Mouse (Mus musculus) CD4-positive, CD25-positive, alpha-beta regulatory T cell, adult 2 months (primary cell): ENCODE measurements around the gene Zbtb3.
A peak's percentile ranks its signal among the peaks of the same experiment; 100 is the strongest.
"Not testable (repeated sequence)": the region's sequence is repeated elsewhere in the genome, so short reads cannot be mapped to it uniquely, and the experiment has no call there.

Source experiments
- DNase-seq: peaks from one replicate; pipeline ENCODE4 v3.0.0-alpha.2; 2012; ENCODE audit warnings: low read depth, low spot score

Zbtb3 gene

DNA sequence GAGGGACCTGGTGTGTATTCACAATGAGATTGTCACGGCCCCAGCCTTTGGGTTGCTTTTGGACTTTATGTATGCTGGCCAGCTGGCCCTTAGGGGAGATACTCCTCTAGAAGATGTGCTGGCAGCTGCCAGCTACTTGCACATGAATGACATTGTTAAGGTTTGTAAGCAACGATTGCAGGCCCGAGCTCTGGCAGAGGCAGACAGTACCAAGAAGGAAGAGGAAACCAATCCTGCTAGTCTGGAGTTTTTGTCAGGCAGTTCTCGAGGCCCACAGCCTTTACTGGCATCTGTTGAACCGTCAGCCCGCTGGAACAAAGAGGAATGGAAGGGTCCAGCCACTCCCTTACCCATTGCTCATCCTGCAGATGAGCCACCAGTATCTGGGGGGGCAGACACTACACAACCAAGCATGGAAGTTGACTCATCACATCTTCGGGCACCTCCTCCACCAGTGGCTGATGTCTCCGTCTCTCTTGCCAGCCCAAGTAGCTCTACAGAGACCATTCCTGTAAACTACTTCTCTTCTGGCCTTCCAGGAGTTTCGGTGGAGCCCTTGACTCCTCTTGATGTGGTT is 937 bp downstream of the Zbtb3 start:
- DNase-seq: no peak

DNA sequence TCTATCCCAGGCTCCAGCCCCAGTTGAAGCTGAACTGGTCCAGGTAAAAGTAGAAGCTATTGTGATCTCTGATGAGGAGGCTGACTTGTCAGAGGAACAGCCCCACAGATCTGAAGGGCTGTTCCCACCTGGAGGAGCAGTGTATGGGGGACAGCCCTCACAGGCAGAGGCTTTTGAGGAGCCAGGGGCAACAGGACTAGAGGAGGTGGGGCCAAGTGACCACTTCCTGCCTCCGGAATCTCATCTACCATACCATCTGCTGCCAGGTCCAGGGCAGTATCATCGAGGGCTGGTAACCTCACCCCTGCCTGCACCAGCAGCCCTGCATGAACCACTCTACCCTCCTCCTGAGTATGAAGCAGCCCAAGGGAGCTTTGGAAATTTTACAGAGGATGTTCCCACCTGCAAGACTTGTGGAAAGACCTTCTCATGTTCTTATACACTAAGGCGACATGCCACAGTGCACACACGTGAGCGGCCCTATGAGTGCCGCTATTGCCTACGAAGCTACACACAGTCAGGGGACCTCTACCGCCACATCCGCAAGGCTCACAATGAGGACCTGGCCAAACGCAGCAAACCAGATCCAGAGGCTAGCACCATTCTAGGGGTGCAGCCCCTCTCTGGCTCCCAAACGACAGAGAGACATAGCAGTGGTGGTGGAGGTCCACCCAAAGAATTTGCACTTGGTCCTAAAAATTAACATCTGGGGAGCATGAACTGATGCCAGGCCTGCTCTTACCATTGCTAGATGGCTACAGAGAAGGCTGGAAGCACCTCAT is 1.7 kb downstream of the Zbtb3 start:
- DNase-seq: no peak

DNA sequence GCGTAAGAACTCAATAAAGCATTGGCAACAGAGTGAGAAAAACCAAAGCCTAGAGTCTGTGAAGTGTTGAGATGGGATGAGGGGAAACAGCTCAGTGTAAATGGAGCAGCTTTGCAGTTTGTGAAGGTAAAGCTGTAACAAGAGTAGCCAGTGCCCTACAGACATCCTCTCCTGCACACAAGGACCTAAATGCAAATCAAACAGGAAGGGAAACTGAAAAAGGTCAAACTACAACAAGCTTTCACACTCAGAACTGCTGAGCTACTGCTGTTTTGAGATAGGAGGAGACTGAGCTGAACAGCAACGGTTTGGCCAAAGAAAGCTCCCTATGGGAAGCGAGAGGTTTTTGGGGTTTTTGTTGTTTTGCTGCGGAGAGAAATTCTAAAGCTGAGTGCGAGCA is 4.5 kb downstream of the Zbtb3 start:
- no peak for DNase-seq

DNA sequence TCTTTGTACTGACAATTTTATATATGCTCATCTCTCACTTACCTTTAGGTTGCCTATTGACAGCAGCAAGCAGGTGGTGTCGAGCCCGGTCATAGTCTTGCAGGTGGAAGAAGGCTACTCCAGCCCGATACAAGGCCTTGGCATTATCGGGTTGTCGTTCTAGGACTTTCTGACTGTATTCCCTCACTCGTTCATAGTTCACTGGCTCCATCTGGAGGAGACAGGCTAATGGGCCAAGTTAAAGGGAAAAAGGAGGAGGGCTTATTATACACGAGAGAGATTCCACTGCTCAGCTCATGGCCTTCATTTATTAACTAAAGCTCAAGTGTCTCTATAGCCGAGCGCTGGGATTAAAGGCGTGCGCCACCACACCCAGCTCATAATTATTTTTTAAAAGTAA is 13.5 kb downstream of the Zbtb3 start:
- no peak for DNase-seq

DNA sequence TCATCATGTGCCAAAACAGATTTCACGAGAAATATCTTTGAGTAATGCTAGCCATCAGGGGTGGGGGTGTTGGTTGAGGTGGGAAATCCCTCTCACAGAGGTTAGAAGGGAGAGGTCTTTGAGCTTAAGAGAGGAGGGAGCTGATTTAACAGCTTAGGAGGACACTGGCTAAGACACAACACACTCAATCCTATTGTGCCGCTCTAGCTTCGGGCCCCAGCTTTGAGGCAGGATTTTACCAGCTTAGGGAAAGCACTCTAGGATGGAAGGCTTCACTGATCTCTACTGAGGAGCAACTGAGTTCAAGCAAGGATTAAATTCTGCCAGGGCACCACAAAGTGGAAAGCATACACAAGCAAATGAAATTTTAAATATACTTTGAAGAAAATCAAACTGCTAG is 14.6 kb downstream of the Zbtb3 start:
- DNase-seq: no peak

DNA sequence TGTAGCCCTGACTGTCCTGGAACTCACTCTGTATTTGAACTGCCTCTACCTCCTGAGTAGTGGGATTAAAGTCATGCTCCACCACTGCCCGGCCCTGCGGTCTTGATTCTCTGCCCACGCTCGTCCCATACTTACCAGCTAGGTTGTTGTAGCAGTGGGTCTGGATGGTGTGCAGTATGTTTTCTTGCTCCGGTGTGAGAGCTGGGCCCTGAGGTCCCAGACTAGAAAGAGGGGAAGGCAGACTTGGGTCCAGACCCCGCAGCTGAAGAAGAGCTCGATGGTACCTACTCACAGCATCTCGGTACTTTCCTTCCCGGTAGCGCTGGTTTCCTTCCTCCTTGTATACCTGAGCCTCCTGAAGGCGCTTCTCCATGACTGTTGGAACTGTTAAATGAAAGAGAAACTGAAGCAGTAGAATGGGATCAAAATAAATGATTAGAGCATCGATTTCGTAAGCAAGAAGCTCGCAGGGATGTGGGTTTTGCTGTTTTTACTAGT is 16.0 kb downstream of the Zbtb3 start:
- DNase-seq: peak; percentile 34

DNA sequence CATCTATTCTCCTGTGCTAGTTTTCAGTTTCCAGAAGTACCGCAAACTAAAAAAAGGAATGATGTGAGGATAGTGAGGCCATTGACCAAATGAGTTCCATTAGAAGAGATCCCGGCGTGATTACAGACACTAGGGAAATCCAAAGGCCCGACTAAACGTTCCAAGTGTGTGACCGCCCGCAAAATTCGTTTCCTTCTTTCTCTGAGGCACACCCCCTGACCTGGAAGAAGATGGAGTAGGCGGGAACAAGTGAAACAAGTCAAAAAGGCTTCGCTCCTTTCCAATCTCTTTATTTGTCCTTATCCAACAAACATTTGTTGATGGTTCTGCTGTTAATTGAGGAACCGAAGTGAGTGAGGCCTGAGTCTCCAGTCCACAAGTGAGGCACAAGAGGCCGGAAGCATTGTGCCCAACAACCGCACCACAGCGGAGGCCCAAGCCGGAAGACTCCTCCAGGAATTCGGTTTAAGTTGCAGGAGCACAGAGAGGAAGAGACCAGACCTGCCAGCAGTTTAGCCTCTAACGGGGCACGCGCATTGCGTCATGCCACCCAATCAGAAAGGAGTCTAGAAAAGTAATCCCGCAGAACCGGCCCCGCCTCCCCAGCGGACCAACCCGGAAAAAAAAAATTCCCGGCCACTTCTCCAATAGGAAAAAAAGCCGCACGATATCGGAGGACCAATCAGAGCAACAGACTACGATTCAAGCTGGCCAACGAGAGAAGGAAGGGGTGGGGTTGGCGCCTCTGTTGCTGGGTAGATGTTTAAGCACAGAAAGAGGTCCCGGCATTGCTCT is 16.6 kb downstream of the Zbtb3 start, which contains the start of gene Ttc9c:
TSS of gene Ttc9c (minus strand) at position 533 of the 795 bp plus-strand sequence.
- peak; percentile 93 for DNase-seq

DNA sequence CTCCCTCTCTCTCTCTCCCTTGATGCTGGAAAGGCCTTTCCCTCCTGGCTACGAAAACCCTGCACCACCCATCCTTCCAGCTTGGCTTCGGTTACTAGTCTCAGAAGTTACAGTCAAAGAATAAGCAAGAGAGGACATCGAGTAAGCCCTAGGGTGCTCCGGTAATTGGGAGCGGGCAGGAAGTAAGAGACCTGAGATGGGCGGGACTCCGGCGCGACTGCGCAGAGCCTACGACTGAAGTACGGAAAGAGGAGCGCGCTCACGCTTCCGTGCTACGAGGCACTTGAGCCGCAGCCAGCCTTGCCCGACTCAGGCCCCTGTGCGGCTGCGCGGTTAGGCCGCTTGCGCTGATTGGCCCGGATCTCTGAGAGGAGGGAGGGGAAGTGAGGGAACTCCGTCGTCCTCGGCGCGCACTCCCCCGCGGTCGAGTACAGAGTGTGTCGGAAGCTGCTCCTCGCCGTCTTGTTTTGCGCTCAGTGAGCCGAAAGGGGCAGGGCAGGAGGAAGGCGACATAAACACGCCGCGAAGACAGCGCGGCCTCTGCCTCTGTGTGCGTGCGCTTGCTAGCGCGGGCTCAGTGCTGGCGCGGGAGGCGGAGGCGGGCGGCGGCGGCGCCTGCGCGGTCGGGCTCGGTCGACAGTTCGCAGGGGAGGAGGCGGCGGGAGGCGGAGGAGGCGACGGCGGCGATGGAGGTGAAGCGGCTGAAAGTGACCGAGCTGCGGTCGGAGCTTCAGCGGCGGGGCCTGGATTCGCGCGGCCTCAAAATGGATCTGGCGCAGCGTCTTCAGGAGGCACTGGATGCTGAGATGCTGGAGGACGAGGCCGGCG is 17.5 kb downstream of the Zbtb3 start, which contains the start of gene Hnrnpul2:
TSS of gene Hnrnpul2 (plus strand) at position 415 of the 828 bp plus-strand sequence.
- DNase-seq: peak; percentile 100

DNA sequence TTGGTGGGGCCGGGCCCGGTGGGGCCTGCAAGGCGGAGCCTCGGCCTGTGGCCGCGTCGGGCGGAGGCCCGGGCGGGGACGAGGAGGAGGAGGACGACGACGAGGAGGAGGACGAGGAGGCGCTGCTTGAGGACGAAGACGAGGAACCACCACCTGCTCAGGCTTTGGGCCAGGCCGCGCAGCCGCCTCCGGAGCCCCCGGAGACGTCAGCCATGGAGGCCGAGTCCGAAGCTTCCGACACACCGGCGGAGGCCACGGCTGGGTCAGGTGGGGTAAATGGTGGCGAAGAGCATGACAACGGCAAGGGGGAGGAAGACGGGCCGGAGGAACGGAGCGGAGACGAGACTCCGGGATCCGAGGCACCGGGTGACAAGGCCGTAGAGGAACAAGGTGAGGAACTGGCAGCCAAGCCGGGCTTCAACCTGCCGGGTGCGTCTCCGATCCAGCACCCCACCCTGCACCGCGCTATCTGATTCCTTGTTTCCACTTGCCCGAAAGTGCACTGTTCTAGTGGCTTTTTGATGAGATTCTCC is 18.1 kb downstream of the Zbtb3 start:
- DNase-seq: no peak

DNA sequence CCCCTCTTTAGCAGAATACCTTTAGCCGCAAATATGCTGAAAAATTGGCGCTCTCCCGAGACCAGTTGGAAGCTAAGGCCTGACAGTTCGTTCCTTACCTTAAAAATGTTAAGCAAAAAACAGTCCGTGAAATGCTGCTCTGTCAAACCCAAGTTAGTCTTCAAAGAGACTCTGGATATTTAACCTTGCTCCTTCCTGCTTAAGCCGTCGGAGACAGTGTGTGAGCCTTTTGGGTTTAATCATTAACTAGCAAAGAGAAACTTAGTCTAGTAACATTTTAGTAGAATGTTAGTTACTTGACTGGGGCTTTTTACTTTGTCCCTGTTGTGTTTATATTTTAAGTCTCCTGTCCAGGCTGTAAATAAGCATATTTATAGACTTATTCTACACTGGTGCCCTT is 18.8 kb downstream of the Zbtb3 start:
- DNase-seq: no peak

DNA sequence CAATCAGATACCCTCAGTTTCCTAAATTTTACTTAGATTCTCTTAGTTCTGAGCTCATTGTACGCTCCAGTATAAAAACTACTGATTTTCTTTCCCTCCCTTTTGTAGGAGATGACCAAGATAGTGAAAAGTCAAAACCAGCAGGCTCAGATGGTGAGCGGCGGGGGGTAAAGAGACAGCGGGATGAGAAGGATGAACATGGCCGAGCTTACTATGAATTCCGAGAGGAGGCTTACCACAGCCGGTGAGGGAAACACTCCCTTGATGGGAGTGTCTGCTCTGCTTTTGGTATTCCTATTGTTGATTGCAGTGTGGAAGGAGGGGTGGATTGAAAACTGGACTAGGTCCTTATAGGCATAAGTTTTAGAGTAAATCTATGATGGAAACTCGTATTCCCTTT is 20.3 kb downstream of the Zbtb3 start:
- no peak for DNase-seq

DNA sequence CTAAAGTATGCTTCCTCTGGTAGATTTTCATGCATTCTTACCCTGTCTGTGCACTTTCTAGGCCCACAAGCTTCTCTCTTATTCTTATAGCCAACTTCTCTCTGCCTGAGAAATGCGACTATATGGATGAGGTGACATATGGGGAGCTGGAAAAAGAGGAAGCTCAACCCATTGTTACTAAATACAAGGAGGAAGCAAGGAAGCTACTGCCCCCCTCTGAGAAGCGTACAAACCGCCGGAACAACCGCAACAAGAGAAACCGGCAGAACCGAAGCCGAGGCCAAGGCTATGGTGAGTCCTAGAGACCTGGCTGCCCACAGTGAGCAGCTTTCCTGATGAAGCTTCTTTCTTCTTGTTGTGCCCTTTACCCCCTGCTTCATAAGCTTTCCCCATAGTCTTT is 27.3 kb downstream of the Zbtb3 start, which contains the start of gene AC129217.1:
TSS of gene AC129217.1 (plus strand) at position 114 of the 400 bp plus-strand sequence.
- DNase-seq: no peak

DNA sequence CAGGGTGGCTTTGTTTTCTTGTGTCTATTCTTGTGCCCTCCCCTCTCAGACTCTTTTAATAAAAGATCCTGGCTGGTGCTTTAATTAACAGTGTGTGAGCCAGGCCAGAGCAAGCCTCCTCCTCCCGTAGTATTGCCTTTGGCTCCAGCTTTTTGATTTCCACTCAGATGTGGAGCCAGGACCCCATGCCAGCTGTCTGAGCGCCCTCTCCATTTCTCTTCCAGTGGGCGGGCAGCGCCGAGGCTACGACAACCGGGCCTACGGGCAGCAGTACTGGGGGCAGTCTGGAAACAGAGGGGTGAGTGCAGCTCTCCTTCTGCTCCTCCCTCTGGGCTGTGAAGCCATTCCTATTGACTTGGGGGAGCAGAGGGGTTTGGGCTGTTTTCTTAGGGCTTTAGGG is 28.3 kb downstream of the Zbtb3 start:
- no peak for DNase-seq

DNA sequence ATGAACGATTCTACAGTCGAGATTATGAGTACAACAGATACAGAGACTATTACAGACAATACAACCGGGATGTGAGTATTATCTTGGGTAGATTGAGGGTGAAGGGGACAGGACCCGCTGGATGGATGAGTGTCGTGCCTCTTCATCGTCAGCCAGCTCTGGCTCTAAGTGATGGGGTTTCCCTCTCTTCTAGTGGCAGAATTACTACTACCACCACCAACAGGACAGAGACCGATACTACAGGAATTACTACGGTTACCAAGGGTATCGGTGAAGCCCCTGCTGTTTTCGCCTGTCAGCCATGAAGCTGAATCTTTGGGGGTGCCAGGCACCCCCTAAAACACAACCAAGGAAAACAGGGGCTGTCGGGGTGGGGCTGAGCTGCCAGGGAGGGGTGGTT is 28.9 kb downstream of the Zbtb3 start:
- DNase-seq: no peak

DNA sequence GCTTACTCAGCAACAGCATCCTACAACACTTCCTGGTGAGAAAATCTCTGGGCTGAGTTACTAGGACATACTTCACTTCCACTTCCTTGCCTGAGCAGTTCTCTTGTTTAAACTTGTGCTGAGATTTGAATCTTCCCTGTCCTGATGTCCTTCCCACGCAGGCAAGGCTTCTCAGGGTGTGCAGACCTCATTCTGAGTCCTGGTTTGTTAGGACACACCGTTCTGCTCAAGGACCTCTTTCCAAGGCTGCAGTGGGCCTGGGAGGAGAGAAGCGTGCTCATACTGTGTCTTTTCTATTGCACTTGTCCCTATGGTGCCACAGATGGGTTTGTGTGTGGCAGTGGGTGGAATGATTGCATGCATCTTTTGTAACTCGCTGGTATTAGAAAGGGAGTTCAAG is 30.6 kb downstream of the Zbtb3 start:
- no peak for DNase-seq

DNA sequence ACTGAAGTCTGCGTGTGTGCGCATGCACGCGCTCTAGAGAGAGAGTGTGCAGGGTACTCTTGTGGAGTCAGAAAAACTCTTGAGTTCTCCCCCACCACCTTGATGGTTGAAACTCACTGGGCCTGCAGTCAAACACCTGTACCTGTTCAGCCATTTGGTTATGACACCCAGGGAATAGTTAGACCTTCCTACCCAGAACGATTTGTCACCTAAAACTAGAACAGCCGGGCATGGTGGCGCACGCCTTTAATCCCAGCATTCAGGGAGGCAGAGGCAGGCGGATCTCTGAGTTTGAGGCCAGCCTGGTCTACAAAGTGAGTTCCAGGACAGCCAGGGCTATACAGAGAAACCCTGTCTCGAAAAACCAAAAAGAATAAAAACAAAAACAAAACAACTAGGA is 34.0 kb downstream of the Zbtb3 start:
- not testable (repeated sequence) for DNase-seq

DNA sequence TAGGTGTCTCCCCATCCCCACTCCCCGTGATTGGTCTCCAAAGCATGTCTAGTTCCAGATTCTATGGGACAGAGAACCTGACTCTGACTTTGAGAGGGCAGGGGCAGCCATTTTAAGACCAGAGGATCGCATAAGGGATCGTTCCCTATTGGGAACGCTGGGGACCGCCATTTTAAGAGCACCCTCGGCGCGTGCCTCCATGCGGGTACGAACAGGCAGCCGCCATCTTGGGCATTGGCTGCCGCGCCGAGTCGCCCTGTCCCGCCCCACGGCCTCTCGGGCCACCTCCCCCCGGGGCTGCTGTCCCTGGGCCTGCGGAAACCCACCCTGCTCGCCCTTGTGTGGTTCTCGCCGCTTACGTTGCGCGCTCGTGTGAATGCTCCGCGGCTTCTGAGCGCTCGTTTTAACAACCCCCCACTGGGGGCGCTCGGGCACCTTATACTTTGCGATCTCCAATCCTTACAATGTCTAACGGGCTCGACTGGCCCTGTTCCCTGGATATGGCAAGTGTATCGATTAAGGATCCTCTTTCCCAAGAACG is 35.0 kb downstream of the Zbtb3 start, which contains the start of gene Bscl2:
TSS of gene Bscl2 (plus strand) at position 217 of the 541 bp plus-strand sequence.
- DNase-seq: peak; percentile 89

DNA sequence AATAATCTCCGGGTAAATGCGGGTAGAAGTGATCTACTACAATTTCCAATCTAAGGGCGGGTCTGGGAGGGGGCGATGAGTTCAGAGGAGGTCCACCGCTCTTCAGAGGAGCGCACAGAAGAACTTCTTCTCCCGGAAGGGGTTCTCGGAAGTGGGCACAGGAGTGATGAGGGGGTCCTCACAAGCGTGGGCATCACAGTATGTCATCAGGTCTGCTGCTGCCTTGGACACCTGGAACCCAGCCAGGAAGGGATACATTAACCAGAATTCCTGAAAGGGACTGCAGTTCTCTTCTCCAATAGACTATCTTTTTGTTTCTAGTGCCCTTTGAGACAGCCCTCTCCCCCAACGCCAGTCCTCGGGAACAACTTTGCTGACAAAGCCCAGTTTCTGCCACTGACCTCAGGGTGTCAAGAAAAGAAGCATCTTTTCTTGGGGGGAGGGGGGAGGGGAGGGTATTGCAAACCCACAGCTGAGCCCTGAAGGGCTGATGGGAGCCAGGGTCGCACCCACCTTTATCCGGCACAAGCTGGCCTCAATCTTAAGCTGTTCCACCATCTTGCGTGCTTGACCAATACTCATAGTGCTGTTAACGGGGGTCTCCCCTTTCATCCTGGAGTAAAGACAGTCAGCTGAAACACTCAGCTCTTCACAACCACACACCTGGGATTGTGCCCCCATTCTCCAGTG is 35.8 kb downstream of the Zbtb3 start:
- DNase-seq: peak; percentile 34

DNA sequence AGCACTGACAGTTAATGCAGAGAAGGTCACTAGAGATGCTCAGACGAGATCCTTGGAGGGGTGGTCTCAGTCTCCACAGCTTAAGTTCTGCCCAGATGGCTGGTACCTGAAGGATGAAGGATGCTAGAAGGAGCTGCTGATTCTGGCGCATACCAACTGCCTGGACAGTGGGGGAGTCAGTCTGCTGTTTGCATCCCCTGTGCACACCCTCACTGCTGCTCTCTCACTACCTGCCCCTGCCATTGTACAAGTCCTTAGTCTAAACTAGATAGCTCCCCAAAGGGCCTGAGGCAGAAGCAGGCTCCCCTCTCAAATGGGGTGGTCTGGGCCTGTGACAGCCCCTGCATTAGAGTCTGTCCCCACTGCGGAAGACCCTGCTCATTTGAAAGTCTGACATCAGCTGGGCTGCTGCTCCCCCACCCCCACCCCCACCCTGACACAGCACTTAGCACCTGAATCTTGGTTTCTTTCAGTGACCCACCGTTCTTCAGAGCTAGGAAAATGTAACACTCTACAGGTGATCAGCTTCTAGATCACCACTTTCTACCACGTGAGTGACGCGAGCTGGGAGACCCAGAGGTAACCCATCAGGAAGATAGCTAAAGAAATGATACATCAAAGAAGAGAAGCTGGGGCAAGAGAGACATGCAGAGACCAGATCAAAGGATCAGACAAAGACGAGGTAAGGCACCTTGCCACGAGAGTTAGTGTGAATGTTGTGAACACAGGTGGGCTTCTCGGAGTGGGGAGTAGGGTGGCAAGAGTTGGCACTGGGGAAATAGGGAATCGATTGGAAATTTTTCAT is 37.0 kb downstream of the Zbtb3 start, which contains the start of gene Gng3:
TSS of gene Gng3 (minus strand) at position 92 of the 805 bp plus-strand sequence.
- no peak for DNase-seq
